Mouse (Mus musculus) kidney, adult 2 months (tissue): ENCODE measurements around the gene Tmem204.

Experiments
- CTCF ChIP-seq: fragments of 200-500 bp; conservative IDR thresholded peaks from 2 replicates; pipeline ENCODE4 v1.5.1; 2011; ENCODE audit warnings: low read depth, mild to moderate bottlenecking, control low read depth, low read length, moderate library complexity, mixed read lengths; ENCODE audit not compliant: insufficient read depth, insufficient read length
- POLR2A ChIP-seq: fragments of 200-500 bp; IDR thresholded peaks from one replicate; pipeline ENCODE4 v1.6.1; 2011; ENCODE audit warnings: low read depth, low read length, control low read depth

DNA sequence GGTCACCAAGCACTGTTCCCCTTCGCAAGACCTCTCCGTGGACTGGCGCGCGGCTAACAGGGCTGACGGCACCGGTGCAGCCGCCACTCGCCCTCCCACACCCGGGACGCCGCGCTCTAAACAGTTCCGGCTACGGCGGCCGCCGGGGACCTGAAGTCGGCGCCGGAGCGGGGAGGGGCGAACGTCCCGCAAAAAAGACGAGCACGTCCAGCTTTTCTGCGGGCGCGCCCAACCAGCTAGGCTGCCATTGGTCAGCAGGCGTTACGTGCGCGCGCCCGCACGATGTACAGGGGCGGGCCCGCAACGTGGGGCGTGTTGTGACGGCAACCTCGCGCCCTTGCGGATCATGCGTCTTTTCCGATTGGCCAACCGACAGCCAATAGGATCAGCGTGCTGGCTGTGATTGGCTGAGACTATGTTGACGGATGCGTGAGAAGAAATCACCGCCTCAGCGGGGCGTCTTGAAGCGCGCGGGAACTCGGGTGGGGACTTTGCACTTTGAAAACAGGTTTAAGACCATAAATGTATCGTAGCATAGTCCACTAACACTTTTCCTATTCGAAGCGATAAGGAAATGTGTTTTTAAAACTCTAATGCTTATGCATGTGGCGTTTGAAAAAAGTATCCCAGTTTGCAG lies 67.6 kb downstream of the Tmem204 start, which contains the start of the genes Cramp1l and Ift140:
- TF ChIP-seq POLR2A = peak; percentile 24
- TF ChIP-seq CTCF = no peak
